Mouse (Mus musculus): Measurements from ENCODE around the gene Kcnh2.

GRCm38 (mm10) chr5:24343977-24344436, 7.4 kb downstream of the Kcnh2 start:
- TF ChIP-seq GATA1 (IDR thresholded peaks at IDR 0.05; ENCODE audit: borderline replicate concordance, low read length) (no peak), CTCF (IDR thresholded peaks at IDR 0.05; ENCODE audit: low read depth, low read length) (no peak)
